Mouse (Mus musculus): ENCODE measurements at regions not wholly inside any gene's neighbourhood (a gene's known extent, or its start where the extent isn't known, plus 50 kb on each side); places are given as distances from the start of the nearest gene placed in this dataset.

DNA sequence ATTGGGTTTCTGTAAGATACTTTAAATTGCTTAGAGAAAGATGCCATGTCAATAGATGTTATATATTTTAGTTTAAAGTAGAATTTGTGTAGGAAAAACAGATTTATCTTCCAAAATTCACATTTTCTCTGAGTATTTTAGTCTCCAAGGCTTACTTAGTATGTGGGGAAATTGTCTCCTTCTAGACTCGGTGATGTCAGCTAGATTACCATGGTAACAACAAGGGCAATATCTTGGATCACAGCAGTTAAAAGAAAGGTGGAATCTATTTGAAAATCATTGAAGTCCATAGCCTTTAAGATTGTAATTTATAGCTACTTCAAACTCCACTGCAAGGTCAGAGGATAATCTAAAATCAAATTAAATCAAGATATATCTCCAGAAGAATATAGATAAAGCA is 83.2 kb upstream of the Rgs4 start:
- 39% methylated on average over 1 of the region's 1 CpGs for WGBS
- no peak for ATAC-seq
- Histone ChIP-seq H3K4me3 (ENCODE audit: low read depth, low read length) (no peak overlapping the region), H3K4me1 (ENCODE audit: insufficient read depth, low read depth, low read length) (no peaks in the 10 kb centered on the region), H3K9me3 (ENCODE audit: low read length) (no peaks in the 10 kb centered on the region), H3K27ac (ENCODE audit: low read length) (no peak overlapping the region), H3K9ac (replicated peaks; ENCODE audit: low read depth) (no peak overlapping the region), H3K27me3 (replicated peaks; ENCODE audit: insufficient read depth, low read length) (no peaks in the 10 kb centered on the region), H3K4me2 (replicated peaks; ENCODE audit: low read depth, low read length) (no peak overlapping the region), H3K36me3 (ENCODE audit: insufficient read depth, low read length) (no peaks in the 10 kb centered on the region)
- no peak for TF ChIP-seq CTCF (IDR thresholded peaks at IDR 0.05)
- TF ChIP-seq EP300 (IDR thresholded peaks at IDR 0.05), result no peak
- no peak for DNase-seq (ENCODE audit: low spot score)

GRCm38 (mm10) chr1:169822034-169822433 is 74.6 kb upstream of the Rgs4 start:
- Histone ChIP-seq H3K27me3 (replicated peaks; ENCODE audit: insufficient read depth, low read length) (no peaks in the 10 kb centered on the region), H3K4me1 (ENCODE audit: insufficient read depth, low read depth, low read length) (no peaks in the 10 kb centered on the region), H3K9ac (replicated peaks; ENCODE audit: low read depth) (no peak overlapping the region), H3K36me3 (ENCODE audit: insufficient read depth, low read length) (no peaks in the 10 kb centered on the region), H3K4me3 (ENCODE audit: low read depth, low read length) (no peak overlapping the region), H3K4me2 (replicated peaks; ENCODE audit: low read depth, low read length) (no peak overlapping the region), H3K27ac (ENCODE audit: low read length) (no peak overlapping the region), H3K9me3 (ENCODE audit: low read length) (no peaks in the 10 kb centered on the region)
- 85% methylated on average over 7 of the region's 7 CpGs for WGBS
- DNase-seq (ENCODE audit: low spot score) (no peak), ATAC-seq (no peak)
- TF ChIP-seq EP300 (IDR thresholded peaks at IDR 0.05) (no peak), CTCF (IDR thresholded peaks at IDR 0.05) (no peak)

DNA sequence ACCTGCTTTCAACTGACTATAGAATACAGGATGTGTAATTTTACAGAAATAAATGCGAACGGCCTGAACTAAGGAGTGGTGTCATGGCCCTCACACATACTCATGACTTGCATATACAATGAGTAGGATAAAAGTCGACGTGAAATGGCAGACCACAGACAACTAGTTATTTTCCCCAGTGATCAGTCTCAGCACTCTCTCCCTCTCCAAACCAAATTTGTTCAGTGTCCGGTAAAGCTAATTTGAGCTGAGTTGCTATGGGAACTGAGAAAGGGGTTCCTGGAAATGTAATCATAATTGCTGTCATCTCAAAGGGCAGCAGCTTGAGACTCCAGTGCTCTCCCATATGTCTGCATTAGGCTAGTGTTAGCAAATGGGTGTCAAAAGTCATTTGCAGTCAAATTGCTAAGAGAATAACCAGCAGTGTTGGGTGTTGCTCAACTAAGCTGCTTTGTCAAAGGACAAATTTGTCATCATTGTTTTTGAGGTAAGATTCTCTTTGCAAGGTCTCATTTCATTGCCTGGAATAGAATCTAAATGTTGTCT is 72.0 kb upstream of the Rgs4 start:
- TF ChIP-seq CTCF (IDR thresholded peaks at IDR 0.05) (no peak), EP300 (IDR thresholded peaks at IDR 0.05) (no peak)
- Histone ChIP-seq H3K9ac (replicated peaks; ENCODE audit: low read depth) (no peak overlapping the region), H3K36me3 (ENCODE audit: insufficient read depth, low read length) (no peaks in the 10 kb centered on the region), H3K4me1 (ENCODE audit: insufficient read depth, low read depth, low read length) (no peaks in the 10 kb centered on the region), H3K9me3 (ENCODE audit: low read length) (no peaks in the 10 kb centered on the region), H3K27ac (ENCODE audit: low read length) (no peak overlapping the region), H3K27me3 (replicated peaks; ENCODE audit: insufficient read depth, low read length) (no peaks in the 10 kb centered on the region), H3K4me2 (replicated peaks; ENCODE audit: low read depth, low read length) (no peak overlapping the region), H3K4me3 (ENCODE audit: low read depth, low read length) (no peak overlapping the region)
- 74% methylated on average over 5 of the region's 5 CpGs for WGBS
- ATAC-seq (no peak), DNase-seq (ENCODE audit: low spot score) (peak; percentile 16)

DNA sequence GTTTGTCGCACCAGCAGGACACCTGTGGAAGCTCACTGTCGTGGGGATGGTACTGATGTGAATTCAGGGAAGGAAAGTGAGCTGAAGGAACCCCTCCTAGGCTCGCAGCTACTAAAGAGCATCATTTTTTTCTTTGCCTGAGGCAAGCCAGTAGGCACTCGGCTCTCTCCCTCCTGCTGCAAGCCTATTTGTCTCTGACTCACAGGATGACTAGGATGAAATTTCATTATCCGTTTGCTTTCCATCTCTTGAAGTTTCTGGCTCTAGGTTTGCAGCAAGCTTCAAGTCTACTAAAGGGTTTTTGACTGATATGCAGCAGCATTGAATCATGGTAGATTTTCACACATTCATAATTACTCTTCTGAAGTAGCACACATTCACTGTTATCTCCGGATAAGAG is 69.5 kb upstream of the Rgs4 start:
- ATAC-seq, result no peak
- Histone ChIP-seq H3K4me1 (ENCODE audit: insufficient read depth, low read depth, low read length) (no peaks in the 10 kb centered on the region), H3K4me2 (replicated peaks; ENCODE audit: low read depth, low read length) (no peak overlapping the region), H3K36me3 (ENCODE audit: insufficient read depth, low read length) (no peaks in the 10 kb centered on the region), H3K27ac (ENCODE audit: low read length) (no peak overlapping the region), H3K27me3 (replicated peaks; ENCODE audit: insufficient read depth, low read length) (no peaks in the 10 kb centered on the region), H3K9me3 (ENCODE audit: low read length) (no peaks in the 10 kb centered on the region), H3K4me3 (ENCODE audit: low read depth, low read length) (no peak overlapping the region), H3K9ac (replicated peaks; ENCODE audit: low read depth) (no peak overlapping the region)
- no peak for DNase-seq (ENCODE audit: low spot score)
- 62% methylated on average over 6 of the region's 6 CpGs for WGBS
- no peak for TF ChIP-seq EP300 (IDR thresholded peaks at IDR 0.05)
- no peak for TF ChIP-seq CTCF (IDR thresholded peaks at IDR 0.05)

GRCm38 (mm10) chr1:169812512-169813101 is 65.2 kb upstream of the Rgs4 start:
- WGBS, result 82% methylated on average over 9 of the region's 9 CpGs
- no peaks in the 10 kb centered on the region for H3K36me3 ChIP-seq (ENCODE audit: insufficient read depth, low read length)

GRCm38 (mm10) chr1:169803428-169804138 is 56.1 kb upstream of the Rgs4 start:
- no peaks in the 10 kb centered on the region for H3K36me3 ChIP-seq (ENCODE audit: insufficient read depth, low read length)
- H3K9me3 ChIP-seq (ENCODE audit: low read length), result no peaks in the 10 kb centered on the region
- no peak overlapping the region for H3K4me3 ChIP-seq (ENCODE audit: low read depth, low read length)
- H3K9ac ChIP-seq (replicated peaks; ENCODE audit: low read depth), result no peak overlapping the region
- H3K4me1 ChIP-seq (ENCODE audit: insufficient read depth, low read depth, low read length), result no peaks in the 10 kb centered on the region
- no peak overlapping the region for H3K4me2 ChIP-seq (replicated peaks; ENCODE audit: low read depth, low read length)
- WGBS, result 55% methylated on average over 4 of the region's 4 CpGs
- ATAC-seq (no peak), DNase-seq (ENCODE audit: low spot score) (peak; percentile 21)
- H3K27ac ChIP-seq (ENCODE audit: low read length), result no peak overlapping the region
- TF ChIP-seq CTCF (IDR thresholded peaks at IDR 0.05) (no peak), EP300 (IDR thresholded peaks at IDR 0.05) (no peak)
- no peaks in the 10 kb centered on the region for H3K27me3 ChIP-seq (replicated peaks; ENCODE audit: insufficient read depth, low read length)

More at GRCm38 (mm10) chr1:169812512-169813101, 65.2 kb upstream of the Rgs4 start:
- Histone ChIP-seq H3K9me3 (ENCODE audit: low read length) (no peaks in the 10 kb centered on the region), H3K9ac (replicated peaks; ENCODE audit: low read depth) (no peak overlapping the region), H3K4me2 (replicated peaks; ENCODE audit: low read depth, low read length) (no peak overlapping the region), H3K27ac (ENCODE audit: low read length) (no peak overlapping the region), H3K27me3 (replicated peaks; ENCODE audit: insufficient read depth, low read length) (no peaks in the 10 kb centered on the region), H3K4me1 (ENCODE audit: insufficient read depth, low read depth, low read length) (no peaks in the 10 kb centered on the region), H3K4me3 (ENCODE audit: low read depth, low read length) (no peak overlapping the region)
- ATAC-seq (no peak), DNase-seq (ENCODE audit: low spot score) (no peak)
- TF ChIP-seq CTCF (IDR thresholded peaks at IDR 0.05), result no peak
- TF ChIP-seq EP300 (IDR thresholded peaks at IDR 0.05), result no peak

All from lung, postnatal 0 days (tissue).